Mouse (Mus musculus) spleen, adult 12 weeks (tissue): ENCODE measurements around the gene Alpi.

ENCODE experiments used
- DNase-seq: peaks from one replicate; pipeline ENCODE4 v3.0.0; 2022; ENCODE audit warnings: low spot score

Alpi gene

GRCm38 (mm10) chr1:87059042-87059665 lies 42.3 kb downstream of the Alpi start:
- DNase-seq, result no peak

GRCm38 (mm10) chr1:87057075-87057474 lies 44.3 kb downstream of the Alpi start:
- DNase-seq, result no peak

- DNase-seq, result no peak
Observed at GRCm38 (mm10) chr1:87051369-87051768, 50.0 kb downstream of the Alpi start.

GRCm38 (mm10) chr1:87050700-87051099 lies 50.7 kb downstream of the Alpi start:
- no peak for DNase-seq

GRCm38 (mm10) chr1:87050072-87050471 lies 51.3 kb downstream of the Alpi start:
- no peak for DNase-seq
